Mouse (Mus musculus) embryonic facial prominence, embryonic 15.5 days (tissue): ENCODE measurements around the gene Frmd4b. TPM values are rescaled to one million over a fixed set of nuclear protein-coding genes. Genes with fewer than 3 reads are reported as not detected.
A peak's percentile ranks its signal among the peaks of the same experiment; 100 is the strongest.

Source experiments
- ATAC-seq: fragments of 200-750 bp; cut with Nextera tagmentation; 2 replicates; pipeline ENCODE4 v1.8.0; 2017; ENCODE audit warnings: low read depth, moderate TSS enrichment; ENCODE audit not compliant: insufficient number of reproducible peaks, low FRiP score, low TSS enrichment
- H3K27ac ChIP-seq: fragments of 300-500 bp; sonication (generic); replicated peaks from 2 replicates; pipeline ENCODE4 v1.5.1; 2015; ENCODE audit warnings: mild to moderate bottlenecking, inconsistent platforms
- H3K27me3 ChIP-seq: fragments of 300-500 bp; sonication (generic); 2 replicates; pipeline ENCODE4 v1.6.1; 2015; ENCODE audit warnings: inconsistent platforms
- H3K36me3 ChIP-seq: fragments of 300-500 bp; sonication (generic); 2 replicates; pipeline ENCODE4 v1.6.1; 2015; ENCODE audit warnings: mild to moderate bottlenecking, inconsistent platforms
- H3K4me1 ChIP-seq: fragments of 300-500 bp; sonication (generic); 2 replicates; pipeline ENCODE4 v1.6.1; 2015; ENCODE audit warnings: inconsistent platforms
- H3K4me2 ChIP-seq: fragments of 300-500 bp; sonication (generic); replicated peaks from 2 replicates; pipeline ENCODE4 v1.6.1; 2015; ENCODE audit warnings: mild to moderate bottlenecking, inconsistent platforms
- H3K4me3 ChIP-seq: fragments of 300-500 bp; sonication (generic); replicated peaks from 2 replicates; pipeline ENCODE4 v1.5.1; 2015; ENCODE audit warnings: mild to moderate bottlenecking, inconsistent platforms
- H3K9ac ChIP-seq: fragments of 300-500 bp; sonication (generic); 2 replicates; pipeline ENCODE4 v1.6.1; 2015; ENCODE audit warnings: inconsistent platforms
- H3K9me3 ChIP-seq: fragments of 300-500 bp; sonication (generic); replicated peaks from 2 replicates; pipeline ENCODE4 v1.6.1; 2016; ENCODE audit warnings: inconsistent platforms
- WGBS: fragments of 180-500 bp; shearing (Covaris S2); methylation state at CpG from one replicate; pipeline ENCODE4 v1.1.7; 2015; 5-methylcytosine and 5-hydroxymethylcytosine counted together
- polyA plus RNA-seq: library from polyadenylated mRNA; unstranded; fragments of >200 nt; fragmentation: Nextera tagmentation; extraction: Ambion mirVana; gene quantifications from 2 replicates; pipeline ENCODE4 v1.2.1, GENCODE M21; 2015

Gene Frmd4b
- polyA plus RNA-seq, 1 experiment from 2014 or later = 17.8 TPM

GRCm38 (mm10) chr6:97500246-97500645 lies 117.1 kb downstream of the Frmd4b start:
- peaks cover under 1% of the 10 kb centered on the region; the same call in 1 of the 2 replicates for H3K4me1 ChIP-seq
- no peak for ATAC-seq
- WGBS = 76% methylated on average over 6 of the region's 6 CpGs

DNA sequence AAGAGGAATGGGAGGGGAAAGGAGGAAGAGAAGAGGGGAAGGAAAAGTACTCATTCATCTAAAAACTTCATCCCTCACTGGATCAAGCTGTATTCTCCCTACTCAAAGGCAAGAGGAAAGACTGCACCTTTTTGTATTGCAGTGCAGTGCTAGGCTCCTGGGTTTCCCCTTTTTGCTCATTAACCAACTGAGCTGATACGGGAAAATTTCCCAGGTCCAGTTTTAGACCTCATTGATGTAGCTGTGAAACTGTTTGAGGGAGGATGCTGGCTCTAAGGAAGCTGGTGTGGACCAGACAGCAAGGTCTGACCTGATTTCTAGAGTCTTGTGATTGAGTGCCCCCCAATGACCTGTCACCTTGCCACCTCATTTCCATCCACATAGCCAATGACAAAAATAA lies 121.3 kb downstream of the Frmd4b start:
- H3K27ac ChIP-seq = no peak overlapping the region
- no peaks in the 10 kb centered on the region for H3K4me1 ChIP-seq
- no peaks in the 10 kb centered on the region for H3K36me3 ChIP-seq
- no peak for ATAC-seq
- H3K9me3 ChIP-seq = no peaks in the 10 kb centered on the region
- H3K4me3 ChIP-seq = no peak overlapping the region
- no peak overlapping the region for H3K4me2 ChIP-seq
- H3K27me3 ChIP-seq = no peaks in the 10 kb centered on the region
- WGBS = 86% methylated on average over 1 of the region's 1 CpGs
- H3K9ac ChIP-seq = no peak overlapping the region

More at GRCm38 (mm10) chr6:97500246-97500645, 117.1 kb downstream of the Frmd4b start:
- H3K9ac ChIP-seq = no peak overlapping the region
- no peak overlapping the region for H3K4me3 ChIP-seq
- H3K4me2 ChIP-seq = no peak overlapping the region
- no peak overlapping the region for H3K27ac ChIP-seq
- no peaks in the 10 kb centered on the region for H3K9me3 ChIP-seq
- no peaks in the 10 kb centered on the region for H3K36me3 ChIP-seq
- H3K27me3 ChIP-seq = no peaks in the 10 kb centered on the region

GRCm38 (mm10) chr6:97491065-97491464 lies 126.3 kb downstream of the Frmd4b start:
- no peaks in the 10 kb centered on the region for H3K36me3 ChIP-seq
- no peak for ATAC-seq
- H3K4me2 ChIP-seq = no peak overlapping the region
- WGBS = 86% methylated on average over 5 of the region's 5 CpGs
- H3K27ac ChIP-seq = no peak overlapping the region
- no peaks in the 10 kb centered on the region for H3K27me3 ChIP-seq
- no peaks in the 10 kb centered on the region for H3K9me3 ChIP-seq
- peaks cover 20% of the 10 kb centered on the region for H3K4me1 ChIP-seq
- no peak overlapping the region for H3K9ac ChIP-seq
- H3K4me3 ChIP-seq = no peak overlapping the region

GRCm38 (mm10) chr6:97488821-97489220 lies 128.5 kb downstream of the Frmd4b start:
- Histone ChIP-seq H3K27me3 (no peaks in the 10 kb centered on the region), H3K27ac (no peak overlapping the region), H3K4me1 (peaks cover 20% of the 10 kb centered on the region), H3K4me2 (no peak overlapping the region; the same call in 1 of the 2 replicates), H3K4me3 (no peak overlapping the region), H3K9ac (no peak overlapping the region), H3K36me3 (no peaks in the 10 kb centered on the region), H3K9me3 (no peaks in the 10 kb centered on the region)
- 27% methylated on average over 7 of the region's 7 CpGs for WGBS
- ATAC-seq = peak; percentile 67; the same call in 1 of the 2 replicates

DNA sequence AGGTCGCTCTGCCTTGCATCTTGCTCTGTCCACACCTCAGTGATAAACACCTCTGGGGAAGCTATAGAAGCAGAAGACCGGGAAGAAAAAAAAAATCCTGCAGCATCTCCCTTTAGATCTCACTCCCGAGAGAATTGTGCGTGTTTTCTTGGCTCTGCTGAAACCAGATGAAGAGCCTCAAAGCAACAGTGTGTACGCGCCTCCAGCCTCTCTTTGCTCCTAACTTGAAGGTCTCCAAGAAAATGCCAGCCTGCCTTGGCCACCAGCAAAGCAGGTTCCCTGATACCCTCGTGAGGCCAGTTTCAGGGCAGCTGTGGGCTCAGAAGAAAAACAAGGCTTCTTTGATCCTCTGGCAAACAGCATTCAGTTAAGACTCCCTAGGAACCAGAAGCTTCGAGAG lies 129.1 kb downstream of the Frmd4b start:
- peak overlapping the region; percentile 97 for H3K4me2 ChIP-seq
- WGBS = 19% methylated on average over 8 of the region's 8 CpGs
- H3K27me3 ChIP-seq = no peaks in the 10 kb centered on the region
- H3K27ac ChIP-seq = no peak overlapping the region
- no peak overlapping the region for H3K9ac ChIP-seq
- no peaks in the 10 kb centered on the region for H3K9me3 ChIP-seq
- no peak for ATAC-seq
- no peak overlapping the region for H3K4me3 ChIP-seq
- peaks cover 20% of the 10 kb centered on the region for H3K4me1 ChIP-seq
- H3K36me3 ChIP-seq = no peaks in the 10 kb centered on the region

DNA sequence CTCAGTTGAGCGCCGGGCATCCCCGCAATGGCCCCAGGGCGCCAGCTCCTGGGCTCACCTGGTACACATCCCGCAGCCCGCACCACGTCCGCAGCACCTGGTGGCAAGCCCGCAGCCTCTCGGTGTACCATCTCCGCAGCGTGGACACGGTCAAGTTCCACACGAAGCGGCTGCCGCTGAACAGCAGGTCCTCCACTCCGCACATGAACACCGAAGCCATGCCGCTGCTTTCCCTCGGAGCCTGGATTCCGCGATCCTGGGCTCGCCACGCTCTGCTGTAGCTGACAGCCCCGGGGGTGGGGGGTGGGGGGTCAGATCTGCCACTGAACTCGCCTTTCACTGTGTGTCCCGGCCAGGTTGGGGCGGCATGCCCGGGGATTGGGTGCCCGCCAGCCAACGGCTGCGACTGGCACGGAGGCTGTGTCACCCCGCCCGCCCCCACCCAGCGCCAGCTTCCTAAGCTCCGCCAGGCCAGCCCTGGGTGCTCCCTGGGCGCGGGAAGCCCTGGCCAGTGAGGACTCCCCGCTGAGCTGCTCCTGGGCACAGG lies 129.7 kb downstream of the Frmd4b start:
- ATAC-seq = peak; percentile 30; the same call in 1 of the 2 replicates
- no peaks in the 10 kb centered on the region for H3K36me3 ChIP-seq
- H3K27ac ChIP-seq = no peak overlapping the region
- peak overlapping the region; percentile 13 for H3K9ac ChIP-seq
- WGBS = under 1% methylated on average over 38 of the region's 40 CpGs
- H3K4me3 ChIP-seq = peak overlapping the region; percentile 47
- H3K4me1 ChIP-seq = peaks cover 20% of the 10 kb centered on the region
- no peaks in the 10 kb centered on the region for H3K9me3 ChIP-seq
- H3K4me2 ChIP-seq = peak overlapping the region; percentile 97
- H3K27me3 ChIP-seq = no peaks in the 10 kb centered on the region

DNA sequence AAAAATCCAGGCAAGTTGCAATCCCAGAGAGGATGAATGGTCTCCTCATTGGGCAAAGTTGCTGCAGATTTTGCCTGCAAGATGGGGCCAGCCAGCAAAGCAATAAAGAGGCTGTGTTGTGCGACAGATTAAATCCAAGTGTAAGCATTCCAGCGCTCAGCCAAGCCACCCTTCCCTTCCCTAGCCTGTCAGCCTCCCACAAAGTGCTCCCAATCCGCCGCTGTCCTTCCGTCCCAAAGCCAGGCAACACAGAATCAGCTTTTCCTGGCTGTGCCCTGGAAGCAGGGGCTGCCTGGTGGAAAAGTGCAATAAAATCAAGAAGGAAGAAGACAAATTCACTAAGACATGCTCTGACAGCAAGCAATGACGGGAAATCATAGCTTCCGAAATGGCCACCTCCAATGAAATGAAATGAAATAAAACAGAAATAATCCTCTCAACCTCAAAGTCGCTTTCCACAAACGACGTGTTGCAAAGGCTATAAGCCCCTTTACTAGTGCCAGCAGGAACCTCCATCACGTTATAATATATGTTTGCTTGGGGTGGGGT lies 130.5 kb downstream of the Frmd4b start:
- no peaks in the 10 kb centered on the region for H3K9me3 ChIP-seq
- H3K27ac ChIP-seq = no peak overlapping the region
- peaks cover 20% of the 10 kb centered on the region for H3K4me1 ChIP-seq
- peak overlapping the region; percentile 97 for H3K4me2 ChIP-seq
- WGBS = 10% methylated on average over 11 of the region's 11 CpGs
- H3K9ac ChIP-seq = no peak overlapping the region
- no peaks in the 10 kb centered on the region for H3K27me3 ChIP-seq
- no peaks in the 10 kb centered on the region for H3K36me3 ChIP-seq
- no peak for ATAC-seq
- peak overlapping the region; percentile 47 for H3K4me3 ChIP-seq

DNA sequence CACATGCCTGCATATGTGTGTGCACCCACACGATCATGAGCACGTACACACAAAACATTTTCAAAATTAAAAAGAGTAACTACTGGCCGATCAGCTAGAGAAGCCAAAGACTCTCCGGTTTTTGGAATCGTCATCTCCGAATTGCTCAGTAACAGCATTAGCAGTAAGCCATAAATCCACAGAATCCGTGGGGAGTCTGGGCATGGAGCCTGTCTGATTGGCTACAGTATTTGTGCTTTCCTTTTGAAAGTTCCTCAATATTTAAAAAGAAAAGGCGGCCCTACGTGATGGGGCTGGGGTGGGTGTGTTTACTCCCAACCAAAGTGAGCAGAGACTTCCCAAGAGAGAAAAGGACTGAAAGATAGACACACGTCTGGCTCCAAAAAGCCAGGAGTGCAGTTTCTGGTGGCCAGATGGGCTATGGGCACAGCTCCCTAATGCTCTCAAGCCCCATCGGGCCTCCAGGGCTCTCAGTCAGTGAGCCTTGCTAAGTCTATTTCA lies 131.4 kb downstream of the Frmd4b start:
- no peaks in the 10 kb centered on the region for H3K9me3 ChIP-seq
- no peak for ATAC-seq

DNA sequence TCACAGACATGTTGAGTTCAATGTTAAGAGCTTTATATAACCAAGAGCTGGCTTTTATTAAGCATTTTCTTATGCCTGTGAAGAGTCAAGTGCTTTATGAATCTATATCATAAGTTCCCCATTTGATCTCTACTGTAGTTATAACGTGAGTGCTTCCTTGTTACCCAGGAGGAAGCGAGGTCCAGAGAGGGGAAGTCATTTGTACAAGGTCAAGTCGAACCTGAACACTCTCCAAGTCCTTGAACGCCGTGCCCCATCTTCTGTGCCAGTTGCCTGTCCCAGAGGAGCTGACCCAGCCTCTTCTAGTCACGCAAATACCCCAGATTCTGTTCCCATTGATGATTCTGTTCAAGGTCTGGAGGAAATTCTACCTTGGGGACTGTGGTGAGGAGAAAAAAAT lies 135.4 kb downstream of the Frmd4b start:
- Histone ChIP-seq H3K27me3 (no peaks in the 10 kb centered on the region), H3K4me1 (peaks cover 4% of the 10 kb centered on the region), H3K4me3 (no peak overlapping the region), H3K36me3 (no peaks in the 10 kb centered on the region), H3K9ac (no peak overlapping the region), H3K27ac (no peak overlapping the region), H3K9me3 (no peaks in the 10 kb centered on the region), H3K4me2 (no peak overlapping the region)
- no peak for ATAC-seq
- 69% methylated on average over 6 of the region's 6 CpGs for WGBS

More for the DNA sequence above, 131.4 kb downstream of the Frmd4b start:
- Histone ChIP-seq H3K4me1 (peaks cover 20% of the 10 kb centered on the region), H3K4me2 (no peak overlapping the region), H3K4me3 (no peak overlapping the region), H3K9ac (no peak overlapping the region), H3K27me3 (no peaks in the 10 kb centered on the region), H3K36me3 (no peaks in the 10 kb centered on the region), H3K27ac (no peak overlapping the region)
- 62% methylated on average over 11 of the region's 11 CpGs for WGBS

DNA sequence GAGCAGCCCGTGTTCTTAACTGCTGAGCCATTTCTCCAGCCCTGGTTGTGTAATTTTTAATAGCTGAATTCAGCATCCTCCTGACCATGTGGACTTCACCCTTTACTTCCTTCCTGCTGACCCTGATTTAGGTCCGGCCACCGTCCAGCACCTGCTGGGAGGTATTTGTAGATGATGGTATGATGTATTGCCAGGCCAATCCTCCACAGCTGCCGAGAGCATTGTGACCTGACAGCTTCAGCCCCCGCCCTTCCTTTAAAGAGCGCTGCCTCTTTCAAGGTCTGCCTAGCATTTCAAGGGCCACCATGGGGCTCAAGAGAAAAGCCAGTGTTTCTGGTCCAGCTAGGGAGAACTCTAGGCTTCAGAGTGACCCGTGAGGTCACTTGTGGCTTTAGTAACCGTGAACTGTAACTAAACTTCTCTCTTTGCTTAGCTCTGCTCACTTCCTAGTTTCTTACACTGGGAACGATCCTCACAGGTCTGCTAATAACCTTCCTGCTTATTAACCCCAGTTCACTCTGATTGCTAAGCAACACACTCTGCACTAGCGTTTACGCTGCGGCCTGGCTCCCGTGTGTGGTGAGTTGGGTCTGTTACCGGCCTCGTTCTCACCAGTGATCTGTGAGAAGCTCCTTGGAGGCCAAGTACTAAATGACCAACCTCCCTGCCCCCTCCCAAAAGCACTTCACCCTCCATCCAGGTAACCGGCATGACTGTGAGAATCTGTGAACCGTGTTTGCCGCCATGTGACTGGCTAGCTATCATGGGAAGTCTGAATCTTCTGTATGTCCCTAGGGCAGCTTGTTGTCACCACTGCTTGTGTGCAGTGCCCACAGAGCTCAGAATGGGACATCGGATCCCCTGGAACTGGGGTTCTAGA lies 138.1 kb downstream of the Frmd4b start:
- Histone ChIP-seq H3K4me1 (no peaks in the 10 kb centered on the region), H3K4me3 (no peak overlapping the region), H3K27ac (no peak overlapping the region), H3K9ac (no peak overlapping the region), H3K27me3 (no peaks in the 10 kb centered on the region), H3K36me3 (no peaks in the 10 kb centered on the region), H3K9me3 (no peaks in the 10 kb centered on the region), H3K4me2 (no peak overlapping the region)
- WGBS = 73% methylated on average over 19 of the region's 19 CpGs
- ATAC-seq = no peak

DNA sequence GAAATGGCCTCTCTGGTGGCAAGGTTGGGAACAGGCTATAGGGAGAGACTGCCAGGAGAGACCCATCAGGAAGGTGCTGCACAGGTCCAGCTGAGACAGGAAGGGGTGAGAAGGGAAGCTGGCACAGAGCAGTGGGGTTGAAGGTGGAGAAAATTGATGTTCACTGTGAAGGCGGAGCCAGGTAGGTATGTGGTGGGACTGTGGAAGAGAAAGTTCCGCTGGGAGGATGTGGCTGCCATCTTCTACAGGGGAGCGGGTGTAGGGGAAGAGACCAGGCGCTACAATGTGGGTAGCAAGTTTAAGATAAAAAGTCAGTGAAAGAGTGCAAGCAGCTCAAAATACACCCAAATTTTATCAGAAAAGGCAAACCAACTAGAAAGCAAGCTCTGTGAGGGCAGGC lies 143.7 kb downstream of the Frmd4b start:
- no peaks in the 10 kb centered on the region for H3K27me3 ChIP-seq
- no peak for ATAC-seq
- H3K9me3 ChIP-seq = no peaks in the 10 kb centered on the region
- H3K36me3 ChIP-seq = no peaks in the 10 kb centered on the region
- H3K4me2 ChIP-seq = no peak overlapping the region
- 93% methylated on average over 4 of the region's 4 CpGs for WGBS
- H3K4me3 ChIP-seq = no peak overlapping the region
- H3K27ac ChIP-seq = no peak overlapping the region
- no peak overlapping the region for H3K9ac ChIP-seq
- no peaks in the 10 kb centered on the region for H3K4me1 ChIP-seq
